ENCODE assay signal across 8 mouse cellular contexts in genomic region chr4:136249332-136249647, GRCm38 (mm10). TPM values are rescaled to one million over a fixed set of nuclear protein-coding genes. Genes with fewer than 3 reads are reported as not detected.
DNase-seq lines count a peak whose midpoint lies in the region; ATAC-seq and TF ChIP-seq lines count a peak whose summit lies in the region.
"Had no signal": no experiment of that assay in that cellular context is flagged by ENCODE, and none has a peak within 500 bp of the region (broad histone marks: within the 10 kb centered on the region; RNA-seq: fewer than 3 reads in every experiment).

No protein-coding gene starts in this region.

- peaks cover 37% of the 10 kb centered on the region for H3K27me3 ChIP-seq in lung, embryonic 16.5 days (ENCODE audit: control insufficient read depth, insufficient read depth, low read depth, low read length)
- H3K27me3 ChIP-seq in hindbrain, embryonic 10.5 days (ENCODE audit: insufficient read depth, poor library complexity, severe bottlenecking), result peaks cover 85% of the 10 kb centered on the region
- peaks cover 66% of the 10 kb centered on the region for H3K27me3 ChIP-seq in liver, embryonic 11.5 days (replicated peaks; ENCODE audit: control insufficient read depth, insufficient read depth, low read length)
- no peaks in the 10 kb centered on the region for H3K27me3 ChIP-seq in stomach, postnatal 0 days (ENCODE audit: control insufficient read depth, insufficient read depth, low read length)

- H3K4me3 ChIP-seq in lung, embryonic 16.5 days (ENCODE audit: low read length), result peak overlapping the region; percentile 64
- peak overlapping the region; percentile 55; the same call in 1 of the 2 replicates for H3K4me3 ChIP-seq in hindbrain, embryonic 10.5 days
- peak overlapping the region; percentile 53; the same call in 1 of the 2 replicates for H3K4me3 ChIP-seq in liver, embryonic 11.5 days (ENCODE audit: low read depth, low read length)
- H3K4me3 ChIP-seq in stomach, postnatal 0 days (ENCODE audit: low read depth, low read length), result peak overlapping the region; percentile 49
- H3K4me3 ChIP-seq in layer of hippocampus, adult 2 months, result no peak overlapping the region

- no peaks in the 10 kb centered on the region for H3K36me3 ChIP-seq in lung, embryonic 16.5 days (ENCODE audit: control insufficient read depth, insufficient read depth, low read length)
- H3K36me3 ChIP-seq in hindbrain, embryonic 10.5 days, result no peaks in the 10 kb centered on the region
- no peaks in the 10 kb centered on the region for H3K36me3 ChIP-seq in liver, embryonic 11.5 days (ENCODE audit: control insufficient read depth, insufficient read depth, low read length)
- H3K36me3 ChIP-seq in stomach, postnatal 0 days (ENCODE audit: control insufficient read depth, insufficient read depth, low read length), result no peaks in the 10 kb centered on the region

- TF ChIP-seq CTCF in stomach, postnatal 0 days (IDR thresholded peaks at IDR 0.05; ENCODE audit: low read depth), result no peak
- TF ChIP-seq CTCF in layer of hippocampus, adult 2 months (conservative IDR thresholded peaks at IDR 0.05), result no peak

- WGBS in lung, embryonic 16.5 days, result 11% methylated on average over 11 of the region's 11 CpGs
- 3% methylated on average over 11 of the region's 11 CpGs for WGBS in hindbrain, embryonic 10.5 days
- 6% methylated on average over 11 of the region's 11 CpGs for WGBS in liver, embryonic 11.5 days
- 23% methylated on average over 11 of the region's 11 CpGs for WGBS in stomach, postnatal 0 days

- H3K27ac ChIP-seq in lung, embryonic 16.5 days (ENCODE audit: low read length), result peak overlapping the region; percentile 32
- H3K27ac ChIP-seq in hindbrain, embryonic 10.5 days, result no peak overlapping the region
- no peak overlapping the region for H3K27ac ChIP-seq in liver, embryonic 11.5 days (ENCODE audit: low read depth, low read length)
- H3K27ac ChIP-seq in stomach, postnatal 0 days (replicated peaks), result peak overlapping the region; percentile 81
- H3K27ac ChIP-seq in layer of hippocampus, adult 2 months, result no peak overlapping the region

- H3K9me3 ChIP-seq in lung, embryonic 16.5 days (ENCODE audit: control insufficient read depth, low read length), result no peaks in the 10 kb centered on the region
- H3K9me3 ChIP-seq in hindbrain, embryonic 10.5 days, result no peaks in the 10 kb centered on the region
- H3K9me3 ChIP-seq in liver, embryonic 11.5 days (ENCODE audit: control insufficient read depth, low read length), result no peaks in the 10 kb centered on the region
- H3K9me3 ChIP-seq in stomach, postnatal 0 days (ENCODE audit: control insufficient read depth, low read length), result no peaks in the 10 kb centered on the region

- no peak overlapping the region for H3K9ac ChIP-seq in lung, embryonic 16.5 days (ENCODE audit: low read length)
- no peak overlapping the region for H3K9ac ChIP-seq in liver, embryonic 11.5 days (ENCODE audit: low read depth, low read length)
- peak overlapping the region; percentile 31; the same call in 1 of the 2 replicates for H3K9ac ChIP-seq in stomach, postnatal 0 days (ENCODE audit: low read length)

- ATAC-seq in lung, embryonic 16.5 days (ENCODE audit: low read depth), result no peak
- no peak for ATAC-seq in liver, embryonic 11.5 days (replicated peaks; ENCODE audit: low FRiP score)
- ATAC-seq in stomach, postnatal 0 days (ENCODE audit: low FRiP score, low TSS enrichment), result no peak
- ATAC-seq in granulocyte monocyte progenitor cell, adult 5-6 weeks (replicated peaks; ENCODE audit: poor library complexity, severe bottlenecking), result no peak

- no peak for DNase-seq in lung, postnatal 14 days
- no peak for DNase-seq in hindbrain, embryonic 10.5 days (ENCODE audit: low spot score)
- DNase-seq in liver, embryonic 11.5 days (ENCODE audit: low spot score), result no peak
- DNase-seq in stomach, postnatal 0 days (ENCODE audit: low spot score), result no peak
- no peak for DNase-seq in layer of hippocampus, adult 2 months (ENCODE audit: low spot score in 2 of 2)
- DNase-seq: cerebellum, adult 11-12 months had no signal

- peak overlapping the region; percentile 97 for H3K4me2 ChIP-seq in lung, embryonic 16.5 days (ENCODE audit: low read depth, low read length)
- peak overlapping the region; percentile 72 for H3K4me2 ChIP-seq in liver, embryonic 11.5 days
- H3K4me2 ChIP-seq in stomach, postnatal 0 days (replicated peaks; ENCODE audit: low read depth), result peak overlapping the region; percentile 92

- H3K4me1 ChIP-seq in lung, embryonic 16.5 days (replicated peaks; ENCODE audit: control insufficient read depth, insufficient read depth, low read length), result peaks cover 39% of the 10 kb centered on the region
- peaks cover 42% of the 10 kb centered on the region for H3K4me1 ChIP-seq in hindbrain, embryonic 10.5 days (replicated peaks)
- H3K4me1 ChIP-seq in liver, embryonic 11.5 days (replicated peaks; ENCODE audit: control insufficient read depth, insufficient read depth, low read length), result peaks cover 11% of the 10 kb centered on the region
- 0 out of 2 replicates have a peak, but pooled peaks cover 5% of the 10 kb centered on the region for H3K4me1 ChIP-seq in stomach, postnatal 0 days (replicated peaks; ENCODE audit: control insufficient read depth, insufficient read depth)

- no peak for TF ChIP-seq EP300 in stomach, postnatal 0 days (optimal IDR thresholded peaks at IDR 0.05)

RNA-seq across cellular contexts. Expression of gene Tcea3, which starts 1.8 kb away (rescaled TPM):
- 20.3 and 22.9 TPM in 2 replicates for polyA plus RNA-seq in lung, embryonic 16.5 days (2015; fragmentation: Nextera tagmentation; extraction: Ambion mirVana)
- 1.3 and 2.2 TPM in 2 replicates for polyA plus RNA-seq in hindbrain, embryonic 10.5 days (2016; fragmentation: Nextera tagmentation; extraction: Ambion mirVana)
- polyA plus RNA-seq in liver, embryonic 11.5 days (2014; fragmentation: Nextera tagmentation; extraction: Ambion mirVana), result 16.4 and 17.3 TPM in 2 replicates
- 31.1 and 35.0 TPM in 2 replicates for polyA plus RNA-seq in stomach, postnatal 0 days (2015; fragmentation: Nextera tagmentation; extraction: Ambion mirVana)
- not detected in 2 replicates for total RNA-seq in granulocyte monocyte progenitor cell, adult 5-6 weeks (2014; fragmentation: Nextera tagmentation)
- total RNA-seq in granulocyte monocyte progenitor cell, adult 5-6 weeks (2017), result not detected in 2 replicates
- not detected for total RNA-seq in layer of hippocampus, adult 2 months (2021)

RNA-seq across cellular contexts. Expression of gene Zfp46, which starts 35.2 kb away (rescaled TPM):
- polyA plus RNA-seq in lung, embryonic 16.5 days (2015; fragmentation: Nextera tagmentation; extraction: Ambion mirVana), result 27.6 and 28.1 TPM in 2 replicates
- polyA plus RNA-seq in hindbrain, embryonic 10.5 days (2016; fragmentation: Nextera tagmentation; extraction: Ambion mirVana), result 24.6 and 29.0 TPM in 2 replicates
- 10.5 and 11.9 TPM in 2 replicates for polyA plus RNA-seq in liver, embryonic 11.5 days (2014; fragmentation: Nextera tagmentation; extraction: Ambion mirVana)
- polyA plus RNA-seq in stomach, postnatal 0 days (2015; fragmentation: Nextera tagmentation; extraction: Ambion mirVana), result 8.8 and 9.0 TPM in 2 replicates
- 4.1 and 7.0 TPM in 2 replicates for total RNA-seq in granulocyte monocyte progenitor cell, adult 5-6 weeks (2014; fragmentation: Nextera tagmentation)
- 11.6 and 16.0 TPM in 2 replicates for total RNA-seq in granulocyte monocyte progenitor cell, adult 5-6 weeks (2017)
- 10 to 100 TPM; 44.2 to 49.0 TPM for total RNA-seq in layer of hippocampus, adult 2 months (2021)

RNA-seq across cellular contexts. Expression of gene Asap3, which starts 43.1 kb away (rescaled TPM):
- polyA plus RNA-seq in lung, embryonic 16.5 days (2015; fragmentation: Nextera tagmentation; extraction: Ambion mirVana), result 8.2 and 9.1 TPM in 2 replicates
- polyA plus RNA-seq in hindbrain, embryonic 10.5 days (2016; fragmentation: Nextera tagmentation; extraction: Ambion mirVana), result 5.2 and 6.5 TPM in 2 replicates
- polyA plus RNA-seq in liver, embryonic 11.5 days (2014; fragmentation: Nextera tagmentation; extraction: Ambion mirVana), result 1.8 and 2.9 TPM in 2 replicates
- polyA plus RNA-seq in stomach, postnatal 0 days (2015; fragmentation: Nextera tagmentation; extraction: Ambion mirVana), result 1.6 and 1.9 TPM in 2 replicates
- total RNA-seq in granulocyte monocyte progenitor cell, adult 5-6 weeks (2014; fragmentation: Nextera tagmentation), result not detected in 2 replicates
- not detected in 2 replicates for total RNA-seq in granulocyte monocyte progenitor cell, adult 5-6 weeks (2017)
- 1 to 10 TPM; 2.5 to 3.1 TPM for total RNA-seq in layer of hippocampus, adult 2 months (2021)

Comparison
In these comparisons a context has a peak if more than half of its experiments do, and no peak if none do; other contexts are left out.
1. H3K27ac ChIP-seq: peak in lung, embryonic 16.5 days (single experiment) and stomach, postnatal 0 days (single experiment); none in hindbrain, embryonic 10.5 days (single experiment), liver, embryonic 11.5 days (single experiment) and layer of hippocampus, adult 2 months (single experiment).
2. Peak in every context shown above with its lines, with median percentiles within 50 percentile points of each other: H3K4me2 ChIP-seq.